Mouse (Mus musculus) cerebellum, adult 2 months (tissue): Measurements from ENCODE around the gene E2f8. TPM values are rescaled to one million over a fixed set of nuclear protein-coding genes. Genes with fewer than 3 reads are reported as not detected.

Source experiments
- DNase-seq, 2 experiments: peaks; one replicate each; pipeline ENCODE4 v3.0.0; 2021
- H3K27ac ChIP-seq: fragments of 200-500 bp; 2 replicates; pipeline ENCODE4 v1.5.1; 2012; ENCODE audit warnings: low read length, control low read depth, inconsistent platforms; ENCODE audit not compliant: insufficient read depth
- H3K27me3 ChIP-seq: fragments of 200-500 bp; 2 replicates; pipeline ENCODE4 v1.6.1; 2012; ENCODE audit warnings: inconsistent platforms, mild to moderate bottlenecking, low read length, moderate library complexity; ENCODE audit not compliant: control insufficient read depth, insufficient read depth
- H3K4me1 ChIP-seq: fragments of 200-500 bp; 2 replicates; pipeline ENCODE4 v1.6.1; 2011; ENCODE audit warnings: low read length; ENCODE audit not compliant: control insufficient read depth, insufficient read depth
- H3K4me3 ChIP-seq: fragments of 200-500 bp; replicated peaks from 2 replicates; pipeline ENCODE3; 2011; ENCODE audit warnings: mild to moderate bottlenecking, low read depth, low read length, control low read depth; ENCODE audit not compliant: insufficient read depth
- CTCF ChIP-seq: fragments of 200-500 bp; IDR thresholded peaks from 2 replicates; pipeline ENCODE4 v1.5.1; 2011; ENCODE audit warnings: low read depth, mild to moderate bottlenecking, control low read depth, low read length, moderate library complexity, borderline replicate concordance; ENCODE audit not compliant: insufficient read depth
- POLR2A ChIP-seq: fragments of 200-500 bp; IDR thresholded peaks from 2 replicates; pipeline ENCODE4 v1.6.1; 2011; ENCODE audit warnings: low read length, control low read depth, borderline replicate concordance; ENCODE audit not compliant: insufficient read depth
- WGBS: fragments of 180-500 bp; shearing (Covaris S2); methylation state at CpG from one replicate; pipeline ENCODE4 v1.1.7; 2018; 5-methylcytosine and 5-hydroxymethylcytosine counted together
- polyA plus RNA-seq: library from polyadenylated mRNA; depleted of rRNA; stranded (reverse); fragments of >200 nt; gene quantifications from 2 replicates; pipeline ENCODE4 v1.2.3, GENCODE M21; 2012

E2f8 gene
- polyA plus RNA-seq, 1 experiment, result 0.10 TPM

- TF ChIP-seq POLR2A (no peak), CTCF (no peak)
- Histone ChIP-seq H3K4me3 (no peak overlapping the region), H3K27me3 (peaks cover 1% of the 10 kb centered on the region; the same call in 1 of the 2 replicates), H3K27ac (no peak overlapping the region), H3K4me1 (peaks cover 3% of the 10 kb centered on the region; the same call in 1 of the 2 replicates)
- 77% methylated on average over 5 of the region's 5 CpGs for WGBS
- DNase-seq, result no peak
These were observed 2.8 kb upstream of the E2f8 start for GRCm38 (mm10) chr7:48884266-48884611.

GRCm38 (mm10) chr7:48883525-48884265 lies 2.3 kb upstream of the E2f8 start:
- peaks cover 3% of the 10 kb centered on the region; the same call in 1 of the 2 replicates for H3K4me1 ChIP-seq
- 86% methylated on average over 4 of the region's 4 CpGs for WGBS
- no peak for DNase-seq
- TF ChIP-seq POLR2A (no peak), CTCF (no peak)
- H3K4me3 ChIP-seq, result no peak overlapping the region
- H3K27ac ChIP-seq, result no peak overlapping the region
- peaks cover 1% of the 10 kb centered on the region; the same call in 1 of the 2 replicates for H3K27me3 ChIP-seq

GRCm38 (mm10) chr7:48881971-48882609 lies 694 bp upstream of the E2f8 start:
- DNase-seq, result no peak
- H3K4me3 ChIP-seq, result no peak overlapping the region
- H3K27ac ChIP-seq, result no peak overlapping the region
- H3K27me3 ChIP-seq, result peaks cover 1% of the 10 kb centered on the region; the same call in 1 of the 2 replicates
- no peak for TF ChIP-seq CTCF
- peaks cover 3% of the 10 kb centered on the region; the same call in 1 of the 2 replicates for H3K4me1 ChIP-seq
- 5% methylated on average over 28 of the region's 28 CpGs for WGBS

GRCm38 (mm10) chr7:48880591-48881481 lies 560 bp downstream of the E2f8 start:
- Histone ChIP-seq H3K27me3 (peaks cover 1% of the 10 kb centered on the region; the same call in 1 of the 2 replicates), H3K4me1 (peaks cover 3% of the 10 kb centered on the region; the same call in 1 of the 2 replicates), H3K4me3 (peak overlapping the region; percentile 55), H3K27ac (no peak overlapping the region)
- WGBS, result under 1% methylated on average over 76 of the region's 77 CpGs
- DNase-seq, result peak; percentile 91 to 94
- TF ChIP-seq CTCF (no peak), POLR2A (no peak)

- peaks cover 3% of the 10 kb centered on the region; the same call in 1 of the 2 replicates for H3K4me1 ChIP-seq
- DNase-seq, result no peak
- no peak for TF ChIP-seq CTCF
- TF ChIP-seq POLR2A, result no peak
- H3K27me3 ChIP-seq, result peaks cover 1% of the 10 kb centered on the region; the same call in 1 of the 2 replicates
- no peak overlapping the region for H3K27ac ChIP-seq
- no peak overlapping the region for H3K4me3 ChIP-seq
- WGBS, result 75% methylated on average over 3 of the region's 3 CpGs
These were observed 1.8 kb downstream of the E2f8 start for GRCm38 (mm10) chr7:48879574-48879973.

GRCm38 (mm10) chr7:48877786-48878390 lies 3.5 kb downstream of the E2f8 start:
- WGBS, result 80% methylated on average over 15 of the region's 15 CpGs
- H3K27ac ChIP-seq, result no peak overlapping the region
- no peak for DNase-seq
- H3K4me1 ChIP-seq, result peaks cover 3% of the 10 kb centered on the region; the same call in 1 of the 2 replicates
- TF ChIP-seq POLR2A (no peak), CTCF (no peak)
- peaks cover 1% of the 10 kb centered on the region; the same call in 1 of the 2 replicates for H3K27me3 ChIP-seq
- H3K4me3 ChIP-seq, result no peak overlapping the region

- no peaks in the 10 kb centered on the region; the same call in 1 of the 2 replicates for H3K27me3 ChIP-seq
- DNase-seq, result peak in 1 of 2 experiments; percentile 59
- H3K4me1 ChIP-seq, result no peaks in the 10 kb centered on the region
- H3K4me3 ChIP-seq, result no peak overlapping the region
- H3K27ac ChIP-seq, result no peak overlapping the region
- TF ChIP-seq POLR2A (no peak), CTCF (peak; percentile 57)
- WGBS, result 67% methylated on average over 4 of the region's 4 CpGs
These were observed 4.9 kb downstream of the E2f8 start for GRCm38 (mm10) chr7:48876526-48876925.
